Mouse (Mus musculus): Measurements from ENCODE around the gene Fiz1. TPM values are rescaled to one million over a fixed set of nuclear protein-coding genes. Genes with fewer than 3 reads are reported as not detected.

Gene Fiz1
- total and polyA plus RNA-seq, 2 experiments, result 6.2 to 19.3 TPM

DNA sequence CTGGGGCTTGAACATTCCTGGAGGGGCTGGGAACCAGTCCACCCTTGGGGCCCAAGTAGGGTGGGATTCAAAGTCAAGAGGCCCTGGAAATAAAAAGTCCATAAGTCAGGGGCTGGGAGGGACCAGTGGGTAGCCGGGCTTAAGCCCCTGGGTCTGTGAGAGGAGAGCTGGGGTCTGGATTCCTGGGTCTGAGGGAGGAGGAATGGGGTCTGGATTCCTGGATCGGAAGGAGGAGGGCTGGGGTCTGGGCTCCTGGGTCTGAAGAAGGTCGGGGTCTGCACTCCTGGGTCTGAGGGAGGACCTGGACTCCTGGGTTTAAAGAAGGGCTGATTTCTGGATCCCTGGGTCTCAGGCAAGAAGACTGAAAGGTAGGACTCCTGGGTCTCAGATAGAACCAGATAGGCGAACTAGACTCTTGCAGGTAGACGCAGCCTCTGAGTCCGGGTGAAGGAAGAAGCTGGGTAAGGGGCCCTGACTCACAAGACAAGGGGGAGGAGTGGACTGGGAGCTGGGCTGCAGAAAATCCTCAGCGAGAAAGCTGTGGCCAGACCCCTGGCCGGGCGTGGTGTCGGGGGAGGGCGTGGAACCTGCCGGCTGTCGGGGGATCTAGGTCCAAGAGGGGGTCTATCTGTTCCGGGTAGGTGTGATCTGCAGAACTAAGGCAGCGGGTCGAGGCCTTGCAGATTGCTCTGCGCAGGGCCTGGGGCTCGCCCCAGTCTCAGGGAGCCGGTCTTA, 19.1 kb downstream of the Fiz1 start:
- WGBS, result 7% methylated on average over 18 of the region's 19 CpGs
- Histone ChIP-seq H3K79me2 (ENCODE audit: control insufficient read depth, insufficient read depth, low read length) (no peaks in the 10 kb centered on the region), H3K36me3 (ENCODE audit: control insufficient read depth, insufficient read depth, low read length) (no peaks in the 10 kb centered on the region), H3K9ac (ENCODE audit: low read depth, low read length) (peak overlapping the region; percentile 87), H3K27ac (replicated peaks; ENCODE audit: insufficient read depth, low read depth, low read length) (no peak overlapping the region), H3K4me1 (ENCODE audit: control insufficient read depth, insufficient read depth, low read length) (peaks cover 4% of the 10 kb centered on the region; the same call in 1 of the 2 replicates), H3K4me3 (ENCODE audit: insufficient read depth, low read depth, low read length) (peak overlapping the region; percentile 89), H3K27me3 (ENCODE audit: control insufficient read depth, insufficient read depth, low read length) (no peaks in the 10 kb centered on the region)
- DNase-seq (ENCODE audit: extremely low read depth, low read depth, low spot score), result no peak
- TF ChIP-seq CTCF (IDR thresholded peaks at IDR 0.05; ENCODE audit: low read depth, low read length) (no peak), POLR2A (IDR thresholded peaks at IDR 0.05; ENCODE audit: extremely low read depth, insufficient read depth, low read length) (no peak)

DNA sequence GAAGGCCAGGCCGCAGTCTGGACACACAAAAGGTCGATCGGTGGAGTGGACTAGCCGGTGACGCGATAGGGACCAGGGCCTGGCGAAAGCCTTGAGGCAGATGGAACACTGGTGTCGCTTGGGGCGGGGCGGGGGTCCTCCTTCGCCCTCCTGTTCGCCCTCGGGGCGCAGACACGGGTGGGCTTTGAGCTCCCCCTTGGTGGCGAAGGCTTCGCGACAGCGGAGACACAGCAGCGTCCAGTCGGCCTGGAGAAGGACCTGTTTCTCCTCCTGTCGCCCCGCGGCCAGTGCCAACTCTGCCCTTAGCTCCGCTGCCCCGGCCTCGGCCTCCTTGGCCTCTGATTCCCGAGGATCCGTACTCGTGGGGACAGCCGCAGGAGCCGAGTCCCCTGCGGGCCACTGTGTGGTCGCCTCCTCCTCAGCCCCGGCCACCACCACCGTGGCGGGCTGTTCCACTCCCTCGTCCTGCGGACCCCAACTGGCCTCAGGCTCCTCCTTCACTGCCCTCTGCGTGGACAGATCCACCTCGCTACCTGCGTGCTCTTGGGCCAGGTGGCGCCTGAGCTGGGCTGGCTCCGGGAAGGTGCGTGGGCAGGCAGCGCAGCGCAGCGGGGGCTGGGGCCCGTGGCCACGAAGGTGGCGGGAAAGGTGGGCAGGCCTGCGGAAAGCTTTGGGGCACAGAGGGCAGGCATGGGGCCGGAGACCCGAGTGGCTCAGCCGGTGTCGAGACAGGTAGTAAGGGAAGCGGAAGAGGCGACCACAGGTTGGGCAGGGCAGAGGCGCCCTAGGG, 20.3 kb downstream of the Fiz1 start:
- Histone ChIP-seq H3K36me3 (ENCODE audit: control insufficient read depth, insufficient read depth, low read length) (no peaks in the 10 kb centered on the region), H3K27ac (replicated peaks; ENCODE audit: insufficient read depth, low read depth, low read length) (no peak overlapping the region), H3K4me3 (ENCODE audit: insufficient read depth, low read depth, low read length) (no peak overlapping the region), H3K27me3 (ENCODE audit: control insufficient read depth, insufficient read depth, low read length) (no peaks in the 10 kb centered on the region; the same call in 1 of the 2 replicates), H3K79me2 (ENCODE audit: control insufficient read depth, insufficient read depth, low read length) (no peaks in the 10 kb centered on the region), H3K4me1 (ENCODE audit: control insufficient read depth, insufficient read depth, low read length) (peaks cover 4% of the 10 kb centered on the region; the same call in 1 of the 2 replicates), H3K9ac (ENCODE audit: low read depth, low read length) (no peak overlapping the region)
- no peak for DNase-seq (ENCODE audit: extremely low read depth, low read depth, low spot score)
- WGBS, result 84% methylated on average over 59 of the region's 59 CpGs
- no peak for TF ChIP-seq POLR2A (IDR thresholded peaks at IDR 0.05; ENCODE audit: extremely low read depth, insufficient read depth, low read length)
- TF ChIP-seq CTCF (IDR thresholded peaks at IDR 0.05; ENCODE audit: low read depth, low read length), result no peak

GRCm38 (mm10) chr7:4993347-4993998, 21.0 kb downstream of the Fiz1 start:
- TF ChIP-seq POLR2A (IDR thresholded peaks at IDR 0.05; ENCODE audit: extremely low read depth, insufficient read depth, low read length) (no peak), CTCF (IDR thresholded peaks at IDR 0.05; ENCODE audit: low read depth, low read length) (no peak)

DNA sequence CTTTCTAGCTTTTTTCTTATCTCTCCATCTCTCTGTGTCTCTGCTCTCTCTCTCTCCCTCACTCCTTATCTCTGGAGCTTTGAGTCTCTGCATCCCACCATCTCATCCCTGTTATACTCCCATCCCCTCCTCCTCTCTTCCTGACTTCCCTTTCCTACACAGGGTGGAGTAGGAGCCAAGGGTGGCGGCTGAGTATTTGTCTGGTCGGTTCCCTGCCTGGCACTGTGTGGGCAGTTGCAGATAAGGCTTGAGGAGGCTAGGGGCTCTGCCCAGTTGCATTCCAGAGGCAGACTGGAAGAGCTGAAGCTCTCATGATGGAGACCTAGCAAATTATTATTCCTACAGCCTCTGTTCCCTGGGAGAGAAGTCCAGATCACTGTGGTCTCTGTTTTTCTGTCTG, 26.2 kb downstream of the Fiz1 start:
- TF ChIP-seq POLR2A (IDR thresholded peaks at IDR 0.05; ENCODE audit: extremely low read depth, insufficient read depth, low read length) (no peak), CTCF (IDR thresholded peaks at IDR 0.05; ENCODE audit: low read depth, low read length) (no peak)
- H3K27me3 ChIP-seq (ENCODE audit: control insufficient read depth, insufficient read depth, low read length), result no peaks in the 10 kb centered on the region; the same call in 1 of the 2 replicates
- no peak for DNase-seq (ENCODE audit: extremely low read depth, low read depth, low spot score)
- H3K4me1 ChIP-seq (ENCODE audit: control insufficient read depth, insufficient read depth, low read length), result no peaks in the 10 kb centered on the region
- no peak overlapping the region for H3K27ac ChIP-seq (replicated peaks; ENCODE audit: insufficient read depth, low read depth, low read length)
- 46% methylated on average over 2 of the region's 2 CpGs for WGBS
- H3K36me3 ChIP-seq (ENCODE audit: control insufficient read depth, insufficient read depth, low read length), result no peaks in the 10 kb centered on the region
- no peak overlapping the region for H3K9ac ChIP-seq (ENCODE audit: low read depth, low read length)
- H3K4me3 ChIP-seq (ENCODE audit: insufficient read depth, low read depth, low read length), result no peak overlapping the region
- H3K79me2 ChIP-seq (ENCODE audit: control insufficient read depth, insufficient read depth, low read length), result no peaks in the 10 kb centered on the region

More at GRCm38 (mm10) chr7:4993347-4993998, 21.0 kb downstream of the Fiz1 start:
- 85% methylated on average over 55 of the region's 55 CpGs for WGBS
- no peak for DNase-seq (ENCODE audit: extremely low read depth, low read depth, low spot score)
- no peak overlapping the region for H3K4me3 ChIP-seq (ENCODE audit: insufficient read depth, low read depth, low read length)
- H3K36me3 ChIP-seq (ENCODE audit: control insufficient read depth, insufficient read depth, low read length), result no peaks in the 10 kb centered on the region
- H3K27ac ChIP-seq (replicated peaks; ENCODE audit: insufficient read depth, low read depth, low read length), result no peak overlapping the region
- H3K4me1 ChIP-seq (ENCODE audit: control insufficient read depth, insufficient read depth, low read length), result peaks cover 4% of the 10 kb centered on the region; the same call in 1 of the 2 replicates
- no peaks in the 10 kb centered on the region for H3K79me2 ChIP-seq (ENCODE audit: control insufficient read depth, insufficient read depth, low read length)
- no peaks in the 10 kb centered on the region; the same call in 1 of the 2 replicates for H3K27me3 ChIP-seq (ENCODE audit: control insufficient read depth, insufficient read depth, low read length)
- no peak overlapping the region for H3K9ac ChIP-seq (ENCODE audit: low read depth, low read length)

DNA sequence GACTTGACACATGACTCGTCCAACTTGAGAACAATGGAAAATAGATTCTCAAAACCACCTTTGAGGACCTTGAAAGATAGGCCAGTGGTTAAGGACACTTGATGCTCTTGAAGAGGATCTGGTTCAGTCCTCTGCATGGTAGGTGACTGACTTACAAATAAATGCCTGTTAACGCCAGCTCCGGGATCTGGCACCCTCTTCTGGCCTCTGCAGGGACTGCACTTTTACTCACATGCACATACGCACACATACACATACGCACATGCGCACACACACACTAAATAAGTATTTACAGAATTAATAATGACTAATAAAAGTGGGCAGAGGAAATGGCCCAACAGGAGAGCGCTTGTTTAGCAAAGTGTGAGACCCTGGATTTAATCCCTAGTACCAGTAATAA, 37.7 kb downstream of the Fiz1 start:
- Histone ChIP-seq H3K4me3 (ENCODE audit: insufficient read depth, low read depth, low read length) (no peak overlapping the region), H3K27me3 (ENCODE audit: control insufficient read depth, insufficient read depth, low read length) (no peaks in the 10 kb centered on the region), H3K4me1 (ENCODE audit: control insufficient read depth, insufficient read depth, low read length) (no peaks in the 10 kb centered on the region), H3K27ac (replicated peaks; ENCODE audit: insufficient read depth, low read depth, low read length) (no peak overlapping the region), H3K79me2 (ENCODE audit: control insufficient read depth, insufficient read depth, low read length) (no peaks in the 10 kb centered on the region), H3K36me3 (ENCODE audit: control insufficient read depth, insufficient read depth, low read length) (no peaks in the 10 kb centered on the region), H3K9ac (ENCODE audit: low read depth, low read length) (no peak overlapping the region)
- no peak for DNase-seq (ENCODE audit: extremely low read depth, low read depth, low spot score)
- WGBS, result 92% methylated on average over 7 of the region's 7 CpGs
- peak; percentile 20; the same call in 1 of the 2 replicates for TF ChIP-seq CTCF (IDR thresholded peaks at IDR 0.05; ENCODE audit: low read depth, low read length)
- TF ChIP-seq POLR2A (IDR thresholded peaks at IDR 0.05; ENCODE audit: extremely low read depth, insufficient read depth, low read length), result no peak

Data from liver, adult 2 months (tissue).